Mouse (Mus musculus) neutrophil, adult 83 days (primary cell): ENCODE measurements around the gene Dvl1. TPM values are rescaled to one million over a fixed set of nuclear protein-coding genes. Genes with fewer than 3 reads are reported as not detected.

ENCODE experiments used
- total RNA-seq, 2 experiments: library from RNA; stranded (reverse); gene quantifications; one replicate each; pipeline ENCODE4 v1.2.4; 2023

The Dvl1 gene
- total RNA-seq, result 10 to 100 TPM; 43.2 to 47.3 TPM

GRCm38 (mm10) chr4:155846871-155847578 lies at the start of gene Dvl1:
Gene Dvl1, plus strand, starts transcription at chr4:155847402.

GRCm38 (mm10) chr4:155802741-155803339 lies 44.4 kb upstream of the Dvl1 start, which contains the start of gene Mrpl20:
Gene Mrpl20, plus strand, starts transcription at chr4:155802878.

GRCm38 (mm10) chr4:155811929-155812664 lies 35.1 kb upstream of the Dvl1 start, which contains the start of gene Ccnl2:
Gene Ccnl2, plus strand, starts transcription at chr4:155812489.

GRCm38 (mm10) chr4:155831205-155831766 lies 15.9 kb upstream of the Dvl1 start, which contains the start of gene Aurkaip1:
Gene Aurkaip1, plus strand, starts transcription at chr4:155831272.

GRCm38 (mm10) chr4:155839483-155839910 lies 7.7 kb upstream of the Dvl1 start, which contains the start of gene Mxra8:
Gene Mxra8, plus strand, starts transcription at chr4:155839680.

GRCm38 (mm10) chr4:155863001-155863400 lies 15.8 kb downstream of the Dvl1 start, which contains the start of gene Tas1r3:
Gene Tas1r3, minus strand, starts transcription at chr4:155863362.

GRCm38 (mm10) chr4:155869317-155870033 lies 22.3 kb downstream of the Dvl1 start, which contains the start of the genes Cptp and Ints11:
Gene Cptp, minus strand, starts transcription at chr4:155869440.
Gene Ints11, plus strand, starts transcription at chr4:155869546.

GRCm38 (mm10) chr4:155891551-155892001 lies 44.4 kb downstream of the Dvl1 start, which contains the start of the genes Pusl1 and Acap3:
Gene Pusl1, minus strand, starts transcription at chr4:155891781.
Gene Acap3, plus strand, starts transcription at chr4:155891822.

Other genes with a start within 250 kb of the Dvl1 start
- gene Slc35e2, start 246.0 kb upstream of the Dvl1 start, total RNA-seq, result 10 to 100 TPM; 16.7 to 17.2 TPM
- gene Cdk11b, start 222.5 kb upstream of the Dvl1 start, total RNA-seq, result 100 to 1,000 TPM; 112 to 122 TPM
- not detected for gene Gm10563, start 202.0 kb upstream of the Dvl1 start, total RNA-seq
- gene Mmp23, start 194.0 kb upstream of the Dvl1 start, total RNA-seq, result under 1 TPM; 0.39 to 0.75 TPM
- gene Mib2, start 178.2 kb upstream of the Dvl1 start, total RNA-seq, result 10 to 100 TPM; 36.8 TPM
- under 1 TPM; 0.49 to 0.57 TPM for gene Fndc10, start 153.1 kb upstream of the Dvl1 start, total RNA-seq
- 10 to 100 TPM; 87.7 to 96.0 TPM for gene Ssu72, start 142.6 kb upstream of the Dvl1 start, total RNA-seq
- under 1 TPM; 0.18 to 0.20 TPM for gene Tmem240, start 112.6 kb upstream of the Dvl1 start, total RNA-seq
- 10 to 100 TPM; 14.9 to 15.3 TPM for gene Atad3a, start 86.3 kb upstream of the Dvl1 start, total RNA-seq
- gene Vwa1, start 72.7 kb upstream of the Dvl1 start, total RNA-seq, result under 1 TPM; 0.09 to 0.11 TPM
- gene Tmem88b, start 61.5 kb upstream of the Dvl1 start, total RNA-seq, result not detected
- gene Ankrd65, start 57.0 kb upstream of the Dvl1 start, total RNA-seq, result not detected
- gene Mrpl20, start 44.5 kb upstream of the Dvl1 start, total RNA-seq, result 10 to 100 TPM; 47.8 to 55.1 TPM
- gene Ccnl2, start 34.9 kb upstream of the Dvl1 start, total RNA-seq, result 100 to 1,000 TPM; 114 to 134 TPM
- gene Aurkaip1, start 16.1 kb upstream of the Dvl1 start, total RNA-seq, result 10 to 100 TPM; 81.9 to 91.0 TPM
- 1 to 10 TPM in 1 of 2 experiments, under 1 TPM in 1; 0.57 to 1.3 TPM for gene Mxra8, start 7.7 kb upstream of the Dvl1 start, total RNA-seq
- 1 to 10 TPM; 2.5 to 2.7 TPM for gene Tas1r3, start 16.0 kb downstream of the Dvl1 start, total RNA-seq
- gene Cptp, start 22.0 kb downstream of the Dvl1 start, total RNA-seq, result 10 to 100 TPM; 17.2 to 22.4 TPM
- 10 to 100 TPM; 35.3 to 37.1 TPM for gene Ints11, start 22.1 kb downstream of the Dvl1 start, total RNA-seq
- 10 to 100 TPM; 10.8 to 11.2 TPM for gene Pusl1, start 44.4 kb downstream of the Dvl1 start, total RNA-seq
- 10 to 100 TPM; 59.6 to 69.9 TPM for gene Acap3, start 44.4 kb downstream of the Dvl1 start, total RNA-seq
- gene Ube2j2, start 96.4 kb downstream of the Dvl1 start, total RNA-seq, result 10 to 100 TPM; 59.5 to 79.0 TPM
- gene C1qtnf12, start 114.9 kb downstream of the Dvl1 start, total RNA-seq, result 10 to 100 TPM; 30.9 to 60.7 TPM
- 1 to 10 TPM; 2.5 TPM for gene B3galt6, start 145.2 kb downstream of the Dvl1 start, total RNA-seq
- 100 to 1,000 TPM; 107 to 110 TPM for gene Sdf4, start 145.5 kb downstream of the Dvl1 start, total RNA-seq
- gene Tnfrsf4, start 166.4 kb downstream of the Dvl1 start, total RNA-seq, result 1 to 10 TPM; 1.5 to 2.8 TPM
- 1 to 10 TPM; 3.2 to 4.0 TPM for gene Tnfrsf18, start 178.8 kb downstream of the Dvl1 start, total RNA-seq
- gene Ttll10, start 212.0 kb downstream of the Dvl1 start, total RNA-seq, result not detected